Mouse (Mus musculus): ENCODE data around the gene Wnk2. TPM values are rescaled to one million over a fixed set of nuclear protein-coding genes. Genes with fewer than 3 reads are reported as not detected.
A peak's percentile ranks its signal among the peaks of the same experiment; 100 is the strongest.

The Wnk2 gene
- total RNA-seq, 4 experiments from 2014 or later = 60.5 to 89.6 (median 75.4) TPM

DNA sequence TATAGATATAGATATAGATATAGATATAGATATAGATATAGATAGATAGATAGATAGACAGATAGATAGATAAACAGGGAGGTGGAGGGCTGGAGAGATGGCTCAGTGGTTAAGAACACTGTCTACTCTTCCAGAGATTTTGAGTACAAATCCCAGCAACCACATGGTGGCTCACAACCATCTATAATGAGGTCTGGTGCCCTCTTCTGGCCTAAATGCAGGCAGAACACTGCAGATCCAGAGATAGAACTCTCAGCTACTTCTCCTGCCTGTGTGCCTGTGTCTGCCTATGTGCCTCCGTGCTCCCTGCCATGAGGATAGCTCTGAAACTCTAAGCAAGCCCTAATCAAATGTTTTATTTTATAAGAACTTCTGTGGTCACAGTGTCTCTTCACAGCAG lies 100.4 kb downstream of the Wnk2 start:
- no peak for DNase-seq (ENCODE audit: low spot score)

DNA sequence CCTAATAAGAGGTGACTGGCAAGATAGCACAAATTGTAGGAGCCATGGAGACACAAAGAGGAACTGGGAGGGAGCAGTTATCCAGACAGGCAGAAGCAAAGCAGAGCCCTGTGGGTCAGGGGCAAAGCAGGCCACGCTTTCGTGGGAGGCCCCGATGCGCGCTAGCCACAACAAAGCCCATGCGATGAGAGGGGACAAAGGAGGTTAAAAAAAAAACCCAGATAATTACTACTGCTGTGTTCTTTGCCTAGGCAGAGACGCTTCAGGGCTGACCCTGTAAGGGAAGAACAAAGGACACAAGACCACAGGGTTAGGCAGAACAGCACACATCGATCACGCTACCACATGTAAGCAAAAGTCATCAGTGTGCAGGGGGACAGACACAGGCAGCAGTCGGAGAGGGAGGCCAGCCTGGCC lies 103.7 kb downstream of the Wnk2 start:
- DNase-seq (ENCODE audit: low spot score) = no peak

DNA sequence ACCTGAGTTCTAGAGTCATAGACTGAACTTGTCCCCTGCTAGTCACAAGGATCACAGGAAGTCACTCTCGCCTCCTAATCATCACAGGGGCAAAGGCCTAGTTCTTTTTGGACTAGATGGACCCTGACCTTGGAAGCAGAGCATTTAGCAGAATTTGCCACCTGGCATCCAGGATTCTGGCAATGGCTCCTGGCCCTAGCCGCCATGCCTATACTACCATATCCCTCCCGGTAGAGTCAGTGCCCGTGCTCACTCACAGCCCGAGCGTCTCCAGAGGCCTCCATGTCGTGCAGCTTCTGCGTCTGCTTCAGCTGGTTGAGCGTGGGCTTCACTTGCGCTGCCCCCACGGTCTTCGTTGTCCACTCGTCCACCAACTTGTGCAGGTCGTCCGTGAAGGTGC lies 105.4 kb downstream of the Wnk2 start:
- DNase-seq (ENCODE audit: low spot score) = no peak

DNA sequence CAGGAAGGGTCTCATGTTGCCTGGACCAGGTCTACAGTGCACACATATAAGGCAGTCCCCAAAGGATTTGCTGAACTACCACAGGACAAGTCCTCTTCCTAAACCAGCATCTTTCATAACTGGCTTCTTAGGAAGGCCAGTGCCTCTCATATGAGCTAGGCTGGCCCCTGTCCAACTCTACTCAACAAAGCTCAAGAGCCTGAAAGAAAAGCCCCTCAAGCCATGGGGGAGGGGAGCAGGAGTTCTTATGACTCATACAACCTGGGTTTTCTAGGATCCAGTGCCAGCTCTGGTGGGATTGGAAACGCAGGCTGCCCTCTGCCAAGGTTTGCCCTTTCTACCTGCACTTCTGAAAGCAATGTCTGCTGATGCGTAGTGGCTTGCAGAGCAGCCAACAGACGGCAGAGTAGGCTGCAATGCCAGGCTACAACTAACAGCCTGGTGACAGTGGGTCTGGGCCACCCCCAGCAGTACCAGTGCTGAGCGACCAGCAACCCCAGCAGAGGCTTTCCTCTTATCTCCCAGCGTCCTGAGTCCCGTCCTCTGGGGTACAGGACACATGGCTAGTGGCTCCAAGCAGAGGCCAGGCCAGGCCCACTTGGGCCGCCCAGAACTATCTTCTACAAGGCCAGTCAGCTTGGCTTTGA lies 110.8 kb downstream of the Wnk2 start:
- DNase-seq (ENCODE audit: low spot score) = no peak

DNA sequence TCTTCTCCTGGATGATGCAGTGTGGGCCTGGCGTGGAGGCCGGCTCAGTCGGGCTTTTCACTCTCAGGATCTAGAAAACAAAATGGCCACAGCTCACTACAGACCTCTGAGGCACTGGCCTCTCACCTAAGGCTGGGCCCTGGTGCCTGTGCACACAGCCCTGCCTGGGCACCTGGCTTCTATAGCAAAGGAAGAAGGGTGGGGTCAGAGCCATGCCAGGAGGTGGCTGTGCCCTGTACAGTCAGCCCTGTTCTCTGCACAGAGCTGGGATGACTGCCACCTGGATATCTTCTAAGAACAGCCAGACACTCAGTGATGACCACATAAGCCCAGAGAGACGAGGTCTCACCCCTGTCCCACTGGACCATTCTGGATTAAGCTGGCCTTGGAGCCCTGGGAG lies 111.4 kb downstream of the Wnk2 start:
- DNase-seq (ENCODE audit: low spot score) = no peak

DNA sequence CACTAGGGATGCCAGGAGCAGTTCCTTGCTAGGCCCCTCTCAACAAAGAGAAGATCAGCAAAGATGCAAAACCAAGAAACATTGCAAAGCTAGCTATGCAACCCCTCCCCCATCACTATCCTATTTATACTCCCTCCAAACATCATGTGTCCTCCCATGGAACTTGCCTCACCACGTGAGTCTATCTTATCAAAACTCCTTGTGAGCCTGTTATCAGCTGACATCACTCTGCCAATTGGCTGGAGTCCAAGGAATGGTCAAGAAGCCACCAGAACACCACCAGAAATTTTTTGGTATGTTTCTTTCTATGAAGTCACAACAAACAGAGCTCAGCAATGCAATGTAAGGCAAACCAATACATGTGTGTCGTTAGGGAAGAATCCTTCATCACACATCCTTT lies 116.8 kb downstream of the Wnk2 start:
- DNase-seq (ENCODE audit: low spot score) = no peak

DNA sequence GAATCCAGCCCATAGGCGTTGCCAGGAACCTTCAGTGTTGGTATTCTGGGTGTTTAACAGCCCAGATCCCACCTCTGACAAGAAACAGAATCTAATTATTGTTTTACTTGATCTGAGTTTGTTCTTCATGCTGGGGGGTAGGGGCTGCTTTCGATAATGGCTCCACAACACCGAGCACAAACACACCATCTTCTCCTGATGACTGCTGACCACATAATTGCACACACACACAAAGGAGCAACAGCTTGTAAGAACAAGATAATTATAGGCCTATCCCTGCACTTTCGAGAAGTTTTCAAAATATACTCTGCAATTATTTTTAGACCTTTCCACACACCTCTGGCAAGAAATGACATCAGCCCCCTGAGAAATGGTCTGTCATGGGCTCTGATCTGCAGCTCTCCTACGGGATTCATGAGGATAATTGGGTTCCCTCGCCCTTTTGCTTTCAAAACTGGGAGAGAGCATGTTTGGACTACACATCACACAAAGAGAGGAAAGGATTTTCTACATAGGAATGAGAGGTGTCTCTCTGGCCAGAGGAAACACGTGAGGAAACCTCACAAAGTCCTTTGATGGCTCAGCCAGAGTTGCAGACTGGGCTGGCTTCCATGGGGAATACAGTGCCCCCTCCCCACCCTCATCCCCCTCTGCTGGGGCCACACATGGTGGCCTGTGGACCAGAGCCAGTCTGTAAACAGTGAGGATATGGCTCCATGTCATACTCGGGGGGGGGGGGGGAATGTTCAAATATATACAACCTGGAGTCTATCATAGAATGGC lies 118.9 kb downstream of the Wnk2 start:
- DNase-seq (ENCODE audit: low spot score) = no peak

DNA sequence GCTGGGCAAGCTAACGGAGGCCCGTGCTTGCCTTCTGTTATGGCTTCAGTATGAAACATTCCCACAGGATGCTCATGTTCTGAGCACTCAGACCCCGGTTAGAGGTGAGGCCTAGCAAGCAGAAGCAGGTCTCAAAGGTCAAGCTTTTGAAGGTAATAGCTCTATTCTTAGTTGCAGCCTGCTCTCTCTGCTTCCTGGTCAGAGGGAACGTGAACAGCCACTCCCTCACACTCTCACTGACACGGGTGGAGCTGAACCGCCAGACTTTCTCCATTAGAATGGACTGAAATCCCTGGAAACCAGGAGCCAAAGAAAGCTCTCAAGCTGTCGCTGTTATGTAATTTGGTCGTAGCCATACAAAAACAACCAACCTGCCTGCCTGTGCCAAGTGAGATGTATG lies 120.8 kb downstream of the Wnk2 start:
- no peak for DNase-seq (ENCODE audit: low spot score)

DNA sequence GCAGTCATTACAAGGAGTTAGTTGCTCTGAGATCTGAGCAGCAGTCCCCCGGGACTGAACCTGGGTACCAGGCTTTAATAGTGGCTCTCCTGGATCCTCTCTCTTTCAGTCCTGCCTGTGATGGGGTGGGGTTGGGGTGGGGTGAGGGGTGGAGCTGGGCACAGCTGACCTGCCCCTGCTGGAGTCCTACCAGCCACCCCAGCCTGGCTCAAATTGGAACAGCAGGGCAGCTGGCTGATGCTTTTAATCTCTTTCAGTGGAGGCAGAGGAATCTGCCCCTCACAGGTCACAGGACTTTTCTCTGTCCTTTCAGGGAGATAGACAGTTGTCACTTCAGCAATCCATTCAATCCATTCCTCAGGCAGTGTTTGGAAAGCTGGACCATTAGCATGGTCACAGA lies 122.3 kb downstream of the Wnk2 start:
- no peak for DNase-seq (ENCODE audit: low spot score)

DNA sequence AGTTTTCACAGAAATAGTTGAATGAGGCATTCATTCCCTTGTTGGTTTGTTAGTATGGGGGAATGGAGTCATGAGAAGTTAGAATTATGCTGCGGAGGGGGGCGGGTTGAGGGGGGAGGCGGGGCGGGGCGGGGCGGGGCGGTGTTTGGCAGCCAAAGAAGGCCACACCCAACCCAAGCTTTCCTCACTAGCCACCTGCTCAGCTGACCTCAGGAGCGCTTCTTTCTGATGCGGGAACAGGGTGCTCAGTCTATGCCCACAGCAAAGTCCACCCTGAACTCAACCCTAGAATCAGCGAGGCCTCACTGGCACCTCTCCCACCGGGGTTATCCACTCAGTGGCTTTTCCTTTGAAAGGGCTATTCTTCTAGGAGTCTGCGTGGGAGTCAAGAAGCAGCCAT lies 123.1 kb downstream of the Wnk2 start:
- no peak for DNase-seq (ENCODE audit: low spot score)

DNA sequence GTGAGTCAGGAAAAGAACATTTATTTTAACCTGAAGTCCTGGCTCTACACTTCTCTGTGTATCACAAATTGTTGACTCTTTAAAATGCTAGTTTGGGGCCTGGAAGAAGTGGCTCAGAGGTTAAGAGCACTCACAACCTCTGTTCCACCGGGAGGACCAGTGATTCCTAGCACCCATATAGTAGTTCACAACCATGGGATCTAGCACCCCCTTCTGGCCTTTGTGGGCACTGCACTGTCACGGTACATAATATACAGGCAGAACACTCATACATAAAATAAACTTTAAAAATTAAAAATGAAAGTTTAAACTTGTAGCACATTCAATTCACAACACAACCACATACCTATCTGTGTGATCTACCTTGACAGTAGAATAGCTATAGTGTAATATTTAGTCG lies 126.1 kb downstream of the Wnk2 start:
- peak; percentile 8 for DNase-seq (ENCODE audit: low spot score)

DNA sequence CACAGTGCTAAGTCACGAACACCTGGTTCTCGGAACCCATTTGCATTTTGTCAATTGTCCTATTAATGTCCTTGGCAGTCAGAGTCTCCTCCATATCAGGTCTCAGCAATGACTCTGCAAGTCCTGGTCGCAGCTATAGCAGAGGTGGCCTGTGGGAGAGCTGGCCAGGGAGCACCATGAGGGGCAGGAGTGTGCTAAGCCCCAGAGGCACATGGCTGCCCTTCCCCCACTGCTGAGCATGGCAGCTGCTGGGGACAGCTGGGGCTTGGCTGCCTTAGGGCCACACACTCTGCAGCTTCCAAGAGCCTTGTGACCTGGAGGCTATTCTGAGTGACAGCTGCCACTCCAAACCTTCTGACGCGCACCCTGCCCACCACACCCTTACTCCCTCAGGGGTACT lies 127.7 kb downstream of the Wnk2 start:
- DNase-seq (ENCODE audit: low spot score) = no peak

DNA sequence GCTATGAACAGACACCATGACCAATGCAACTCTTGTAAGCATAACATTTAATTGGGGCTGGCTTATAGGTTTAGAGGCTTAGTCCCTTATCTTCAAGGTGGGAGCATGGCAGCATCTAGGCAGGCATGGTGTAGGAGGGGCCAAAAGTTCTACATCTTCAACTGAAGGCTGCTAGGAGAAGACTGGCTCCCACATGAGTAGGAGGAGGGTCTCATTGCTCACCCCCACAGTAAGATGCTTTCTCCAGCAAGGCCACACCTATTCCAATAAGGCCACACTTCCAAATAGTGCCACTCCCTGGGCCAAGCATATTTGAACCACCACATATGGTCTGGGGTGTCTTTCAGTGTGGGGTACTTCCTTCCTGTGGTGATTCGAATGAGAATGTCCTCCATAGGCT lies 130.4 kb downstream of the Wnk2 start:
- no peak for DNase-seq (ENCODE audit: low spot score)

DNA sequence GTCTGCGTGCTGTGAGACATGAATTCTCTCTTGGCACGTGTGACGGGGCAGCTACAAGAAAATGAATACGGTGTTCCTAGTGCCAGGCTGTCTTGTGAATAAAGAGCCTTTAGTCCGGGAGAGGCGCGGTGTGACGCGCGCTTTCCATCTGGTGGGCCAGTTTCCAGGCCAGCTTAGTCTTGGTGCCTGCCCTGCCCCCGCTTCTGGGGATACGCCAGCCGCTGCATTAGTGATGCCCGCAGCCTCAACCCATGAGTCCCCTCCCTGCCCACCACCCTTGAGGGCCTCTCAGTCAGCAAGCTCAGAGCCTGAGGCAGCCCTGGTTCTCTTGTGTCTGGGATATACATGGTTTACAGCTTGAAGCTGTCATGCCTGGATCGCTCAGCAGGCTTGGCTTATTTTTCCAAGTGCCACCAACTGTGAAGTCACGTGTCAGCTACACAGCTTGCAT lies 131.5 kb downstream of the Wnk2 start:
- peak; percentile 29 for DNase-seq (ENCODE audit: low spot score)

DNA sequence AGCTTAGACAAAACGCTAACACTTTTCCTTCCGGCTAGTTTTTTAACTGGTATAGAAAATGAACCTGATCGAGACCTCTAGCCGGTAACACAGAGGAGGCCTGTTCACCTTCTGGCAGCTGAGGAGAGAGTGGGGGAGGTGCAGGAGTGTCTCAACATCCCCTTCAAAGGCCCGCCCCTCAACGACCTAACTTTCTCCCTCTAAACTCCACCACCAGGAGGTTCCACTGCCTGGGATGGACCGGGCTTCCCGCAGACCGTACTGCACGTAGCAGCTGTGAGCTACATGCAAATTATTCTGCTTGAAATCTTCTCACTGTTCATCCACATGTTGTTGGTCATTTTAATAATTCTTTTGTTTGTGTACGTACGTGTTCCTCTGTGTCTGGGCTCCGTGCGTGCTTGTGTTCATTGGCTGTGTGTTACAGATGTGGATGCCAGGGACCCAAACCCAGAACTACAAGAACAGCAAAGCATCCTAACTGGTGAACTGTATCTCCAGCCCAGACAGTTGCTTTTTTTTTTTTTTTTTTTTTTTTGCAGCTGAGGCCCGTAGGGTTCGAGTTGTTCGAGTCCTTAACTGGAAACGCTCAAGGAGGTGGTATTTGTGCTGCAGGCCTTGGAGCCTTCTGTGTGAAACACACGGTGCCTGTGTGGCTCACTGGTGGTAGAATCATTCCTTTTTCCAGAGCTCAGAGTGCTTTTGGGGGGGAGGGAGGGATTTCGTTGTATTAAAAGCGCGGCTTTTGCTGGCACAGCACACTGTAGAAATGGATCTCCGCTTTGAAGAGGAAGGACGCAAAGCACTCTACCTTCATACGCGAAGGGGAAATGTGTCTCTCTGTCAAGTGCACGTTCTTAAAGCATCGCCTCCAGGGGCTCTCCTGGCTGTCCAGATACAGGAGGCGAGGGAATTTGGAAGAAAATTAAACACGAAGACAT lies 132.2 kb downstream of the Wnk2 start:
- no peak for DNase-seq (ENCODE audit: low spot score)

DNA sequence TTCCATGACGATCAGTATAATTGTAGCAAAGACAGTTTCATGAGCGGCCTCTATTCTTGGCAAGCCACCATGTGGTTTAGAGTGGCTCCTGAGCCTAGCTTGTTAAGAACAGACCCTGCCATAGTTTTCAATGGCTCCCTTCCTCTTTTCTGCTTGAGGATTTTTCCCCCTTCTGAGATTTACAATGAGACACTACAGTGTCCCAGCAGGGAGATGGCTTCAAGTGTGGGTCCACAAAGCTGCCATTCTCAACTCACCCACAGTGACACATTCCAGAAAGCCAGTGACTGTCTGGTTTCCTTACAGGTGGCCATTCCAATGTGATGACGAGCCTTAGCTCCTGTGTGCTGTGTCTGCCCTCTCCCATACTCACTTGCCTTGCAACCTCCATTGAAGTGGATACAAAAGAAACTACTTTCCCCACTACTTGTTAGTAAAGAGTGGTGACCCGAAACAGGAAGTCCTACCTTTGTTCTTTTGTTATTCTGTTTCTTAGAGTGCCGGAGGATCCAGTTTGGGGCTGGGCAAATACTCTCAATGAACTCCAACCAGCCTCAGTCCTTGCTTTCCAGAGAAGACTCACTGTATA lies 134.5 kb downstream of the Wnk2 start:
- no peak for DNase-seq (ENCODE audit: low spot score)

DNA sequence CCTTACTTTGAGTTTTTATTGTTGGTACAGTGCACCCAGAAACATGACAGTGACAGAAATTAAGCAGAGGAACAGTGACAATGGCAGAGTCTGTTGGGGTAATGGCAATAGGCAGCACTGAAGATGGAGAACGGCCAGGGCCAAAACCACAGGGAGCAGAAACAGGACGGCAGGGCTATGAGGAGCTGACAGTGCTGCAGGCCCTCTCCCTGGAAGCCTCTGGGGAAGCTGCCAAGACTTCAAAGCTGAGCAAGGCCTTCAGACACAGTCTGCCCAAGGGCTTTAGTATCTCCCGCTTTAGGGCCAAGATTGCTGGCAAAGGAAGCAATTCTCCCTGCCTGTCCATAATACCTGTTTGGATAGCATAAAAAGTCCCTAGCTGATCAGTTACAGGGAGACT lies 146.1 kb downstream of the Wnk2 start:
- DNase-seq (ENCODE audit: low spot score) = no peak

DNA sequence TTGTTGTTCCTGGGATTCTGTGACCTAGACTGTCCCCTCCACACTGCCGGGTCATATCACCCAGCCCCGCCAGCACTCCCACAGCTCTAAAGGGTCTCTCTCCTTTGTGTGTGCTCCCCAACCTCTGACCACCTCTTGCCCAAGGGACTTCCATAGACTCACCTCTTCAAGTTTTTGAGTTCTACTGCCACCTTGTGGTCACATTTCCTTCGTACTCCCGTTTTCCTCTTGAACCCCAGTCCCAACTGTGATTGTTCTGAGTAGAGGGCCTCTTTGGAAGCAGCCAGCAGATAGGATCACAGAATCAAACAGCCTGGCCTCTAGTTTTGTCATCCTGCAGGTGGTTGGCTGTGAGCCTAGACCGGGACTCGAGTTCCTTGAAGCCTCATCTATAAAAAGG lies 149.2 kb downstream of the Wnk2 start:
- peak; percentile 73 for DNase-seq (ENCODE audit: low spot score)

DNA sequence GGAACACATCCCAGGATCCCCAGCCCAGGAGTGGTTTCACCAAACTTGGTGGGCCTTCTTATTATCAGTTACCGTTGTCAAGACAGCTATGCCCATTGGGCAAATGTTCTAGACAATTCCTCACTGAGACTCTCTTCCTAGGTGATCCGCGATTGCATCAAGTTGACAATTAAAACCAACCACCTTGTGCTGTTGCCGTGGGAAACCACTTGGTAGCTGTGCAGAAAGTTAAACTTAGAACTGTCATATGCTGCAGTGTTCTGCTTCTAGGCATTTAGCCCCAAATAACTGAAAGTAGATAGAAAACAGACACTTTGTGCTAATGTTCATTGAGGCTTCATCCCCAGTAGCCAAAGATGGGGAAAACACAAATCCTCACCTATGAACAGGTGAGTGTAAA lies 151.1 kb downstream of the Wnk2 start:
- no peak for DNase-seq (ENCODE audit: low spot score)

DNA sequence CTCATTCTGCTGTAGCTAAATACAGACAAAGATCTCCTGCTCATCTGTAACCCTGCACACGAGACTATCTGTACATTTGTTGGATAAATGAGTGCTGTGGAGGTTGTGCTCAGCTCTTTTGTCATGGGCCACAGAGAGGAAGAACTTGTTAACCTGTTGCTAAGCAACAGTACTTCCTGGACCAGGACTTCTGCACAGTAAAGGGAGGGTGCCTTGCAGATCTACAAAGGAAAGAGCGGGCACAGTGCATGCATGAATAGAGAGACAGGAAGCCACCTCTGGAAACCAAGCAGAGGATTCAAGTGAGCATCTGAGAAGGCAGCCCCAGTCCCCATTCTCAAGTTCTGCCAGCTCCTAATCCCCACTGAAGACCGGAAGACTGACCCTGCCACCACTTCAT lies 152.9 kb downstream of the Wnk2 start:
- no peak for DNase-seq (ENCODE audit: low spot score)

DNA sequence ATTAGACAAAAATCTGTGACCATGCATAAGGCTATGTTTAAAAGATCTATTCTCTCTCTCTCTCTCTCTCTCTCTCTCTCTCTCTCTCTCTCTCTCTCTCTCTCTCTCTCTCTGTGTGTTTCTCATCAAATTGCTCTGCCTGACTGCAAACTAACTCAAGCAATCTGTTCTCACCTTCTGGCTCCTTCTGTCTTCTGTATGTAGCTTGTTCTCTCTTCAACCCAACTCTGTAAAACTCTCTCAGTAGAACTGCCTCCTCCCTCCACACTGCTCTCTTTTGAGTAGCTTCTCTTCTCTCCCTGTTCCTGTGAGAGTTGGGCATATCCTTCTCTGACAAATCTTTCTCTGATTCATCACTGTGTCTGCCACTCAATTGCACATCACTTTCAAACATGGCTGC lies 154.9 kb downstream of the Wnk2 start:
- DNase-seq (ENCODE audit: low spot score) = no peak

DNA sequence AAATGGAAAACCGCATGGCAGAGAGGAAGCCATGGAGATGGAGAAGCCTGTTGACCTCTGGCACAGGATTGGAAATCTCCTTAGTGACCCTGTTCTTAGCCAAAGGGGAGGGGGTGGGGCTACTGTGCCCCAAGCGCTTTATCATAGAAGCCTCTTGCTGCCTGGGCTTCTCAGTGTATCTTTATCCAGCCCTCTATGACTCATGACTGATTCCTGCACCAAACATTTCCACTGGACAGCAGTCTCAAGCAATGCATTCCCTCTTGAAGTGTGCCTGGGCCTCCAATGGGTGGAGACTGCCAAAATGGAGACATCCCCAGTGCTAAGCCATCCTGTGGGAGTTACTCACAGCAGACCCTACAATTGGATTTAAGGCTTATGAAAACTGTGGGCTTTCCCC lies 157.7 kb downstream of the Wnk2 start:
- DNase-seq (ENCODE audit: low spot score) = no peak
